Mouse (Mus musculus) stomach, postnatal 0 days (tissue): ENCODE measurements around the gene Agtrap.

Source experiments
- CTCF ChIP-seq: IDR thresholded peaks from 2 replicates; pipeline ENCODE4 v1.5.1; 2016; ENCODE audit warnings: antibody characterized with exemption, low read depth, mild to moderate bottlenecking, moderate library complexity
- EP300 ChIP-seq: optimal IDR thresholded peaks from 2 replicates; pipeline ENCODE3; 2016; ENCODE audit warnings: antibody characterized with exemption

DNA sequence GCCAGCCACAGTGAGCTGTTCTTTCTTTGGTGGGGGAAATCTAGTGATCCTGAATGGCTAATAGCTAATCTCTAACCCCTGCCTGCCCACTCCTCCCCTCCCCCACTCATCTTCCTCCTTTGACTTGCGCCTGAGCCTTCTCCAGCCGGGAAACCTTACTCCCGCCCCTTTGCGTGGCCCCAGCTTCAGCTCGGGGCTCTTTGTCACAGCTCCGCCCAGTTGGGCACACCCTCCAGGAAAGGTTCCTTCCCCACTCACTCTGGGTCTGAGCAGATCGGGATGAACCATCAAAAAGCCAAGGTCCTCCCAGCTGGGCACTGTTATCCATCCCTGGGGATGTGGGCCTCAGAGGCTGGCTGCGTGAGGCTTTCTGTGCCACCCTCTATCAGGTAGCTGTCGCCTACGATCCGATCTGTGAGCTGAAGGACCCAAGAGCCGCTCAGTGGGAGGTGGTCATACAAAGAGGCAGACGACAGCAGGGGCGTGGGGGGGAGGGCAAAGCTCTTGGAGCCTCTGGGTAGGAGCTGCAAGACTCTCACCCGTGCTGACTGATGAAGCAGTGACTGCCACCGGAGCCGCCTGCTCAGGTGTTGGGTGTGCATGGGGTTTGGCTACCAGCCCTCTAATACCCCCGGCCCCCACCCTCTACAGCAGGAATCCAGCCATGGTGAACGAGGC is 46.8 kb downstream of the Agtrap start:
- TF ChIP-seq CTCF (no peak), EP300 (no peak)
